Mouse (Mus musculus): ENCODE results near the gene Odaph. TPM values are rescaled to one million over a fixed set of nuclear protein-coding genes. Genes with fewer than 3 reads are reported as not detected.

Odaph gene
- polyA plus RNA-seq, 2 experiments = not detected

- DNase-seq (ENCODE audit: low spot score) (no peak), ATAC-seq (ENCODE audit: low FRiP score, low read depth) (no peak)
- 95% methylated on average over 3 of the region's 3 CpGs for WGBS
- Histone ChIP-seq H3K9me3 (ENCODE audit: control insufficient read depth, low read length) (no peaks in the 10 kb centered on the region), H3K36me3 (ENCODE audit: control insufficient read depth, insufficient read depth, low read length) (peaks cover 37% of the 10 kb centered on the region), H3K4me3 (replicated peaks; ENCODE audit: low read length) (no peak overlapping the region), H3K27ac (replicated peaks; ENCODE audit: low read depth, low read length) (no peak overlapping the region), H3K9ac (ENCODE audit: low read depth, low read length, severe bottlenecking) (no peak overlapping the region), H3K4me2 (replicated peaks; ENCODE audit: low read depth, low read length, severe bottlenecking) (no peak overlapping the region), H3K4me1 (ENCODE audit: control insufficient read depth, insufficient read depth, low read length) (peaks cover 13% of the 10 kb centered on the region), H3K27me3 (ENCODE audit: control insufficient read depth, insufficient read depth, low read length) (no peaks in the 10 kb centered on the region)
- TF ChIP-seq POLR2A (IDR thresholded peaks at IDR 0.05; ENCODE audit: borderline replicate concordance, extremely low read depth, insufficient read depth, insufficient read length) = no peak
Observed at GRCm38 (mm10) chr5:91956991-91957760, 30.1 kb upstream of the Odaph start.

GRCm38 (mm10) chr5:91959096-91959495 is 28.2 kb upstream of the Odaph start:
- WGBS = 94% methylated on average over 1 of the region's 1 CpGs
- no peak for DNase-seq (ENCODE audit: low spot score)
- Histone ChIP-seq H3K27ac (replicated peaks; ENCODE audit: low read depth, low read length) (no peak overlapping the region), H3K4me3 (replicated peaks; ENCODE audit: low read length) (no peak overlapping the region), H3K27me3 (ENCODE audit: control insufficient read depth, insufficient read depth, low read length) (no peaks in the 10 kb centered on the region), H3K4me1 (ENCODE audit: control insufficient read depth, insufficient read depth, low read length) (peaks cover 16% of the 10 kb centered on the region), H3K9me3 (ENCODE audit: control insufficient read depth, low read length) (no peaks in the 10 kb centered on the region), H3K36me3 (ENCODE audit: control insufficient read depth, insufficient read depth, low read length) (peaks cover 23% of the 10 kb centered on the region), H3K4me2 (replicated peaks; ENCODE audit: low read depth, low read length, severe bottlenecking) (no peak overlapping the region), H3K9ac (ENCODE audit: low read depth, low read length, severe bottlenecking) (no peak overlapping the region)
- ATAC-seq (ENCODE audit: low FRiP score, low read depth) = no peak
- TF ChIP-seq POLR2A (IDR thresholded peaks at IDR 0.05; ENCODE audit: borderline replicate concordance, extremely low read depth, insufficient read depth, insufficient read length) = no peak

GRCm38 (mm10) chr5:91959986-91960385 is 27.3 kb upstream of the Odaph start:
- no peak overlapping the region for H3K4me3 ChIP-seq (replicated peaks; ENCODE audit: low read length)
- no peak overlapping the region for H3K27ac ChIP-seq (replicated peaks; ENCODE audit: low read depth, low read length)
- ATAC-seq (ENCODE audit: low FRiP score, low read depth) (no peak), DNase-seq (ENCODE audit: low spot score) (no peak)
- peaks cover 16% of the 10 kb centered on the region for H3K4me1 ChIP-seq (ENCODE audit: control insufficient read depth, insufficient read depth, low read length)
- peaks cover 17% of the 10 kb centered on the region for H3K36me3 ChIP-seq (ENCODE audit: control insufficient read depth, insufficient read depth, low read length)
- no peak for TF ChIP-seq POLR2A (IDR thresholded peaks at IDR 0.05; ENCODE audit: borderline replicate concordance, extremely low read depth, insufficient read depth, insufficient read length)
- H3K9ac ChIP-seq (ENCODE audit: low read depth, low read length, severe bottlenecking) = no peak overlapping the region
- WGBS = 92% methylated on average over 1 of the region's 1 CpGs
- no peaks in the 10 kb centered on the region for H3K9me3 ChIP-seq (ENCODE audit: control insufficient read depth, low read length)
- H3K4me2 ChIP-seq (replicated peaks; ENCODE audit: low read depth, low read length, severe bottlenecking) = no peak overlapping the region; the same call in 1 of the 2 replicates
- H3K27me3 ChIP-seq (ENCODE audit: control insufficient read depth, insufficient read depth, low read length) = no peaks in the 10 kb centered on the region

DNA sequence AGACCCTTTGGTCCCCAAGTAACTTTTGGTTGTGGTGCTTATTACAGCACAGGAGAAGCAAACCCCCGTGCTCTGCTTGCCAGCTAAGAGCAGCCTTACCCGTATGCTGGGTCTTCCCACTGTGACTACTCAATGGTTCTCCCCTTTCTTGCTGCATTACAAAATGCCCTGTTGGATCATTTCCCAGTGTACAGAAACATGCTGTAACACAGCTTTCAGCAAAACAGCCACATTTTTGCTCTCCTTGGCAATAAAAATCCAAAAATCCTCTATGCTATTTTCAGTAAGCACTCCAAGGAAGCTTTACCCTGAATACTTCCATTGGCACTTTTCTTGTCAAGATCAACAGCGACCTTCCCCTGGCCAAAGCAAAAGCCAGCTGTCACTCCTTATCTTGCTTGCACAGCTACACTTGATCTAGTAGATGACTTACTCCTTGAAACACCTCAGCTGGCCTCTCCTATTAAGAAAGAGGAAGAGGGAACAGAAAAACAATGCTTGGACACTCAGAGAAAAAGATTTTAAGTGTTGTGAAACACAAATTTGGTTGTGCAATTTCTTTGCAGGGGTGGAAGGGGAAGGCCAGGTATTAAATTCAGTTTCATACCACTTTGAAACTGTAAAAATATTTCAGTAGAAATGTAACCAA is 26.5 kb upstream of the Odaph start:
- Histone ChIP-seq H3K9ac (ENCODE audit: low read depth, low read length, severe bottlenecking) (peak overlapping the region; percentile 40), H3K4me1 (ENCODE audit: control insufficient read depth, insufficient read depth, low read length) (peaks cover 16% of the 10 kb centered on the region), H3K4me3 (replicated peaks; ENCODE audit: low read length) (0 out of 2 replicates have a peak overlapping the region, but pooled peaks have one; percentile 0), H3K4me2 (replicated peaks; ENCODE audit: low read depth, low read length, severe bottlenecking) (peak overlapping the region; percentile 41), H3K27ac (replicated peaks; ENCODE audit: low read depth, low read length) (no peak overlapping the region), H3K27me3 (ENCODE audit: control insufficient read depth, insufficient read depth, low read length) (no peaks in the 10 kb centered on the region), H3K36me3 (ENCODE audit: control insufficient read depth, insufficient read depth, low read length) (peaks cover 13% of the 10 kb centered on the region), H3K9me3 (ENCODE audit: control insufficient read depth, low read length) (no peaks in the 10 kb centered on the region)
- TF ChIP-seq POLR2A (IDR thresholded peaks at IDR 0.05; ENCODE audit: borderline replicate concordance, extremely low read depth, insufficient read depth, insufficient read length) = no peak
- 63% methylated on average over 3 of the region's 3 CpGs for WGBS
- ATAC-seq (ENCODE audit: low FRiP score, low read depth) (no peak), DNase-seq (ENCODE audit: low spot score) (no peak)

- Histone ChIP-seq H3K4me3 (replicated peaks; ENCODE audit: low read length) (peak overlapping the region; percentile 58), H3K4me1 (ENCODE audit: control insufficient read depth, insufficient read depth, low read length) (peaks cover 16% of the 10 kb centered on the region), H3K9me3 (ENCODE audit: control insufficient read depth, low read length) (no peaks in the 10 kb centered on the region), H3K27ac (replicated peaks; ENCODE audit: low read depth, low read length) (no peak overlapping the region), H3K36me3 (ENCODE audit: control insufficient read depth, insufficient read depth, low read length) (peaks cover 11% of the 10 kb centered on the region), H3K9ac (ENCODE audit: low read depth, low read length, severe bottlenecking) (no peak overlapping the region), H3K27me3 (ENCODE audit: control insufficient read depth, insufficient read depth, low read length) (no peaks in the 10 kb centered on the region), H3K4me2 (replicated peaks; ENCODE audit: low read depth, low read length, severe bottlenecking) (peak overlapping the region; percentile 41)
- no peak for TF ChIP-seq POLR2A (IDR thresholded peaks at IDR 0.05; ENCODE audit: borderline replicate concordance, extremely low read depth, insufficient read depth, insufficient read length)
- WGBS = 100% methylated on average over 1 of the region's 1 CpGs
- DNase-seq (ENCODE audit: low spot score) (no peak), ATAC-seq (ENCODE audit: low FRiP score, low read depth) (no peak)
Observed at GRCm38 (mm10) chr5:91961370-91961769, 25.9 kb upstream of the Odaph start.

Data from limb, embryonic 14.5 days (tissue).